Mouse (Mus musculus): ENCODE measurements at regions not wholly inside any gene's neighbourhood (a gene's known extent, or its start where the extent isn't known, plus 50 kb on each side); places are given as distances from the start of the nearest gene placed in this dataset.

DNA sequence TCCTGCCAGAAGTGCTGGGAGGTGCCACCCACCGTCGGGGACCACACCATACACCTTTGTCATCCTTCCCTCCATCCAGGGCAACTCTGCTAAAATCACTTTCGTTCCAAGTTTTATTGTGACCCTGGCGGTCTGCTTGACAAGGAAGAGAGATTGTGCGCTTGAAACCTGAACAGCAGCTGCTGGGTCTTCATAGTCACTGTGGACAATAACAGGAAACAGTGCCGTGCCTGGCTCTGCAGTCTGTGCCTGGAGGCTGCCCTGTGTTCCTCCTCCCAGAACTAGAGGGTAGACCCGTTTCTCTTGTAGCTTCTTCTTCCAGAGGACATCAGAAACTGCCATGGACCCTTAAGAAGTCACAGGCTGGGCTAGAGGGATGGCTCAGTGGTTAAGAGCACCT, 152.2 kb upstream of the Nfe2l3 start:
- no peak for TF ChIP-seq CTCF (conservative IDR thresholded peaks at IDR 0.05; ENCODE audit: insufficient read depth, insufficient read length, low read depth, low read length)
- TF ChIP-seq POLR2A (IDR thresholded peaks at IDR 0.05; ENCODE audit: low read depth, low read length): no peak

All from kidney, adult 2 months (tissue).